Mouse (Mus musculus) hindbrain, embryonic 14.5 days (tissue): Measurements from ENCODE around the gene Morn5. TPM values are rescaled to one million over a fixed set of nuclear protein-coding genes. Genes with fewer than 3 reads are reported as not detected.

Source experiments
- ATAC-seq: fragments of 200-750 bp; cut with Nextera tagmentation; 2 replicates; pipeline ENCODE4 v1.8.0; 2017; ENCODE audit warnings: moderate number of reproducible peaks, mild to moderate bottlenecking, moderate TSS enrichment, moderate library complexity; ENCODE audit not compliant: low FRiP score
- DNase-seq: peaks from one replicate; pipeline ENCODE4 v3.0.0-alpha.2; 2015; ENCODE audit warnings: low spot score
- H3K27ac ChIP-seq: fragments of 300-500 bp; sonication (generic); 2 replicates; pipeline ENCODE4 v1.5.1; 2014; ENCODE audit warnings: mild to moderate bottlenecking, moderate library complexity
- H3K27me3 ChIP-seq: fragments of 300-500 bp; sonication (generic); 2 replicates; pipeline ENCODE4 v1.6.1; 2014; ENCODE audit warnings: mild to moderate bottlenecking, low read length, mixed read lengths; ENCODE audit not compliant: control insufficient read depth, insufficient read depth
- H3K36me3 ChIP-seq: fragments of 300-500 bp; sonication (generic); replicated peaks from 2 replicates; pipeline ENCODE4 v1.6.1; 2014; ENCODE audit not compliant: control insufficient read depth, insufficient read depth
- H3K4me1 ChIP-seq: fragments of 300-500 bp; sonication (generic); replicated peaks from 2 replicates; pipeline ENCODE4 v1.6.1; 2014; ENCODE audit warnings: antibody characterized with exemption, low read length, mixed read lengths; ENCODE audit not compliant: control insufficient read depth, insufficient read depth
- H3K4me2 ChIP-seq: fragments of 300-500 bp; sonication (generic); replicated peaks from 2 replicates; pipeline ENCODE4 v1.6.1; 2014; ENCODE audit warnings: mild to moderate bottlenecking, moderate library complexity
- H3K4me3 ChIP-seq: fragments of 300-500 bp; sonication (generic); replicated peaks from 2 replicates; pipeline ENCODE4 v1.5.1; 2014; ENCODE audit warnings: mild to moderate bottlenecking, low read length
- H3K9ac ChIP-seq: fragments of 300-500 bp; sonication (generic); 2 replicates; pipeline ENCODE4 v1.6.1; 2014
- H3K9me3 ChIP-seq: fragments of 300-500 bp; sonication (generic); 2 replicates; pipeline ENCODE4 v1.6.1; 2016; ENCODE audit warnings: low read length; ENCODE audit not compliant: control insufficient read depth
- WGBS: fragments of 180-500 bp; shearing (Covaris S2); extraction: QIAGEN DNeasy Blood & Tissue Kit; methylation state at CpG from one replicate; pipeline ENCODE4 v1.1.7; 2014; 5-methylcytosine and 5-hydroxymethylcytosine counted together
- polyA plus RNA-seq: library from polyadenylated mRNA; unstranded; fragments of >200 nt; fragmentation: Nextera tagmentation; extraction: Ambion mirVana; gene quantifications from 2 replicates; pipeline ENCODE4 v1.2.1, GENCODE M21; 2014

Gene Morn5
- polyA plus RNA-seq, 1 experiment from 2014 or later, result 4.2 TPM

DNA sequence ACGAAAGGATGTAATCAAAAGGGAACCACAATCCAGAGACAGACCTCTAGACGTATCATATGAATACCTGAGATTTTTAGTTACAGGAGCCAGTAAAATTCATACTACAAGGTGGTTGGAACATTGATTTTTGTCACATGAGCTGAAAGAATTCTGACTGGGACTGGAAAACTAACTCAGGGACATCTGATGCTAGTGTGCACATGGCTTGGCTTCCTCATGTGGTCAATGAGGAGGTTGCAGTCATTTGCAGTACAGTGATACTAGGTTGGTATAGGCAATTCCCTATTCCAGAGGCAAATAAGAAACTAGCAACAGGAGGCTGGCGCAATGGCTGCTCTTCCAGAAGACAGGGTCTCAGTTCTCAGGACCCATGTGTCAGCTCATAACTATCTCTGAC is 63.4 kb downstream of the Morn5 start:
- no peak overlapping the region for H3K4me3 ChIP-seq
- H3K9me3 ChIP-seq, result no peaks in the 10 kb centered on the region
- H3K36me3 ChIP-seq, result peaks cover 28% of the 10 kb centered on the region
- no peak for ATAC-seq
- H3K9ac ChIP-seq, result no peak overlapping the region
- peaks cover 38% of the 10 kb centered on the region for H3K27me3 ChIP-seq
- H3K4me1 ChIP-seq, result no peaks in the 10 kb centered on the region
- no peak for DNase-seq
- H3K27ac ChIP-seq, result no peak overlapping the region
- no peak overlapping the region for H3K4me2 ChIP-seq
- 87% methylated on average over 3 of the region's 3 CpGs for WGBS

DNA sequence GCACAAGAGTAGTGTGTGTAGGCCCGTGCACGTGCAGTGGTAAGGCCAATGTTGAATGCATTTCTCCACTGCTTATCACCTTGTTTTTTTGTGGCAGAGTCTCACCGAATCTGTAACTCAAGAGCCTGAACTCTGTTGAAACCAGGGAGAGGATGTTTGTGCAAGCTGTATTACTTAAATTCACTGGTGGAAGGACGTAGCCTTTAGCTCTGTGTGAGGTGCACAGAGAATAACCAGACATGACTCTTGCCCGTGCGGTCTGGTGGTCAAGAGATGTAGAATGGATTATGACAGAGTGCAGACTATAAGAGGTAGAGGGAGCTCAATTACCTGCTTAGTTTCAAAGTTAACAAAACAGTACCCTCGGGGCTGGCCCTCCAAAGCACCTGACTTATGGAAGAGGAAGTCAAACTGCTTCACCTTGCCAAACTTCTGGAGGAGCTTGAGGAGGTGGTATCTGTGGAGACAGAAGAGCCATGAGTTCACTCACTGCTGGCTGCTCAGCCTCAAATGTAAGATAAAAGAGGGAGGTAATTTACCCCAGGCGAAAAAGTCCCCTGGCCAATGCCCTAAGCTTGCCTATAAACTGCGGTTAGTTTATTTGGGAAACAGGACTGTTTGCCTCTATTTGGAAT is 77.7 kb downstream of the Morn5 start:
- no peaks in the 10 kb centered on the region for H3K4me1 ChIP-seq
- H3K27ac ChIP-seq, result no peak overlapping the region
- no peak overlapping the region for H3K4me2 ChIP-seq
- 96% methylated on average over 9 of the region's 9 CpGs for WGBS
- no peak overlapping the region for H3K4me3 ChIP-seq
- H3K27me3 ChIP-seq, result no peaks in the 10 kb centered on the region
- H3K36me3 ChIP-seq, result peaks cover 87% of the 10 kb centered on the region
- H3K9me3 ChIP-seq, result no peaks in the 10 kb centered on the region
- no peak overlapping the region for H3K9ac ChIP-seq
- no peak for DNase-seq
- ATAC-seq, result no peak

DNA sequence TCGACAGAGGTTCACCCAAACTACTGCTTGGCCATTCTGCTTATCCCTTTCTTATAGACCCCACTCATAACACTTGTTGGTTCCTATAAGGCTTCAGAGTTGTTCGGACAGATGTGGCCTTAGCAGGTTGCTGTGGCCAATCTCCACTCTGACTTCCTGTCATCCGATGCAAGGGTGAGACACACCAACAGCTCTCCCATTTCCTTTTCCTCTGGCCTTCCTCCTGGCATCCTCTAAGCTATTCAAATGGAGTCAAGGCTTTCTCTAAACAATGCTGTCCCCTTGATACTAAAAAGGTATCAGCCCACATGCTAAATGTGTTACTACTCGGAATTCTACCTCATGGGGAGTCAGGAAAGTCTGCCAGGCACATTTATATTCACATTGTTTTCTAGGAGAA is 78.7 kb downstream of the Morn5 start:
- Histone ChIP-seq H3K9ac (no peak overlapping the region), H3K36me3 (peaks cover 87% of the 10 kb centered on the region), H3K4me1 (no peaks in the 10 kb centered on the region), H3K9me3 (no peaks in the 10 kb centered on the region), H3K27ac (no peak overlapping the region), H3K27me3 (no peaks in the 10 kb centered on the region), H3K4me3 (no peak overlapping the region), H3K4me2 (no peak overlapping the region)
- no peak for ATAC-seq
- WGBS, result 86% methylated on average over 4 of the region's 4 CpGs
- no peak for DNase-seq

DNA sequence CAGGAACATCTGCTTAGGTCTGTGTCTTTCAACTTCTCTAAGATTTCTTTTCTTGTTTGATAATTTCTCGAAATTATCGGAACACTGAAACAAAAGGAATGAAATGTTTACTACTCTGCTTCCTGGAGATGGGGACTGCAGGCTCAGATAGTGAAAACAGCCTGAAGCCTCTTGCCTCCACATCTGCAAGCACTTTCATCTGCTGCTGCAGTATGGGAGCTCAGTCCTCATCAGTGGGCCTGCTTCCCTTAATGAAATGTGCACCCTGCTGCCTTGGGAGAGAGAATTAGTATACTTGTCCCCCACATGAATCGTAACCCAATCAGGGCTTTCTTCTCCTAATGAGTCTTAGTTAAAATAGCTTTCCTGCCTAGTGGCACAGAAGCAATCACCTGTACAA is 79.8 kb downstream of the Morn5 start:
- Histone ChIP-seq H3K27me3 (no peaks in the 10 kb centered on the region), H3K4me2 (no peak overlapping the region), H3K9ac (no peak overlapping the region), H3K4me3 (no peak overlapping the region), H3K9me3 (no peaks in the 10 kb centered on the region), H3K36me3 (peaks cover 87% of the 10 kb centered on the region), H3K4me1 (no peaks in the 10 kb centered on the region), H3K27ac (no peak overlapping the region)
- ATAC-seq (no peak), DNase-seq (no peak)
- 87% methylated on average over 3 of the region's 3 CpGs for WGBS

Other genes starting within 250 kb of the Morn5 start
- gene Ttll11, start 69.5 kb upstream of the Morn5 start, polyA plus RNA-seq, result 6.6 and 7.9 TPM in 2 replicates
- 324 and 335 TPM in 2 replicates for gene Ndufa8, start 52 bp upstream of the Morn5 start, polyA plus RNA-seq
- gene Lhx6, start 56.0 kb downstream of the Morn5 start, polyA plus RNA-seq, result 0.90 and 1.2 TPM in 2 replicates
- gene Mrrf, start 86.9 kb downstream of the Morn5 start, polyA plus RNA-seq, result 30.8 and 33.3 TPM in 2 replicates
- gene Rbm18, start 87.3 kb downstream of the Morn5 start, polyA plus RNA-seq, result 130 and 137 TPM in 2 replicates
- gene Ptgs1, start 181.0 kb downstream of the Morn5 start, polyA plus RNA-seq, result 6.5 and 7.6 TPM in 2 replicates